Mouse (Mus musculus): ENCODE results near the gene Mamdc2.

Mamdc2 gene

DNA sequence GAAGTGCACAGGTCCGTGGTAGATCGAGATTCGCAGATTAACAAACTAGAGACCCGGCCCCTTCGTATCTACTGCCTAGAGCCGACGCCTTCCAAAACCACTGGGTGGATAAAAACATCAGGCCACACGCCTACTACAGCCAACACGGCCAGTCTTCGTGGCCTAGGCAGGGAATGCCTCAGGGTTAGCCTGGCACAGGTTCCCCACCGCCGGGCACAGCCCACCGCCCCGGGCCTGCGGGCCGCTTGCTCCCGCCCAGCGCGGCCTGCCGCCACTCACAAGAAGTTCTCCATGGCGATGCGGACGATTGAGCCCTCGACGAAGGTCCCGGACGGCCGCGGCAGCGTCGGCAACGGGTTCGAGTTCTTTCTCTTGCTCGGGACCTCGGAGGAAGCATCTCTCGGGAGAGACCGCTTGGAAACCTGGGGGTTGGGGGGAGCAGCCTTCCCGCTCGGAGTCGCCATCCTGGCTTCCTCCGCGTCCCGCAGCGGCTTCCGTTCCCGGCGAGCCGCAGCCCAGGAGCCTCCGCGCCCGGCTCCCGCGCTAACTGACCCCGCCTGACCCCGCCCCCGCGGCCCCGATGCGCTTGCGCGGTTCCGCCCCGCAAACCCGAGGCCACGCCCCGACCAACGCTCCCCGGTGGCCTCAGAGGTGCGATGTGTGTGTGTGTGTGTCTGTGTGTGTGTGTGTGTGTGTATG is 174.7 kb downstream of the Mamdc2 start, which contains the start of gene Smc5:
Gene Smc5 (minus strand): TSS at position 543 of the 699 bp plus-strand sequence.
- DNase-seq (ENCODE audit: low spot score), result peak; percentile 96

- no peak for DNase-seq (ENCODE audit: low spot score)
Measured at GRCm38 (mm10) chr19:23256771-23257170, 191.5 kb downstream of the Mamdc2 start.

Measured in urinary bladder, postnatal 25 days (tissue).